Comparison of ENCODE assay signal across 10 mouse cellular contexts in genomic region chr8:120298601-120299532, GRCm38 (mm10).
A peak's percentile ranks its signal among the peaks of the same experiment; 100 is the strongest.
DNase-seq lines count a peak whose midpoint lies in the region; ATAC-seq lines count a peak whose summit lies in the region.
"Had no signal": no experiment of that assay in that cellular context is flagged by ENCODE, and none has a peak within 500 bp of the region (broad histone marks: within the 10 kb centered on the region; RNA-seq: fewer than 3 reads in every experiment).

No protein-coding gene starts in this region.

- peak overlapping the region; percentile 36; the same call in 1 of the 2 replicates for H3K9ac ChIP-seq in midbrain, embryonic 13.5 days (replicated peaks)

- intact Hi-C loops in gastrocnemius, postnatal 14 days (cut with DNase I; ENCODE audit: low total_unique reads): no loop called here
- intact Hi-C loops in gastrocnemius, postnatal 36 days (cut with DNase I): no loop called here
- intact Hi-C loops in heart, postnatal 14 days (cut with DNase I): no loop called here

- peak overlapping the region; percentile 88 for H3K27ac ChIP-seq in hindbrain, embryonic 10.5 days
- H3K27ac ChIP-seq in midbrain, embryonic 13.5 days: peak overlapping the region; percentile 91

- peak overlapping the region; percentile 20 for H3K4me3 ChIP-seq in hindbrain, embryonic 10.5 days
- H3K4me3 ChIP-seq in midbrain, embryonic 13.5 days (replicated peaks): no peak overlapping the region

- H3K36me3 ChIP-seq in hindbrain, embryonic 10.5 days: no peaks in the 10 kb centered on the region
- no peaks in the 10 kb centered on the region for H3K36me3 ChIP-seq in midbrain, embryonic 13.5 days

- H3K4me1 ChIP-seq in hindbrain, embryonic 10.5 days (replicated peaks): peaks cover 87% of the 10 kb centered on the region
- H3K4me1 ChIP-seq in midbrain, embryonic 13.5 days (replicated peaks): peaks cover 88% of the 10 kb centered on the region

- peak; percentile 54 for ATAC-seq in midbrain, embryonic 13.5 days

- DNase-seq in gastrocnemius, postnatal 14 days: peak; percentile 29
- DNase-seq in gastrocnemius, postnatal 36 days: no peak
- DNase-seq in R1 (ENCODE audit: low read depth, low spot score): peak; percentile 54
- peak; percentile 78 for DNase-seq in hindbrain, embryonic 10.5 days (ENCODE audit: low spot score)
- DNase-seq in frontal cortex, postnatal 25 days (ENCODE audit: low spot score in 2 of 2): no peak
- no peak for DNase-seq in heart, postnatal 14 days
- DNase-seq in right cerebral cortex, adult 18-20 months: no peak
- DNase-seq: B cell, adult 2 months; lung, postnatal 36 days had no signal

- no peaks in the 10 kb centered on the region for H3K9me3 ChIP-seq in hindbrain, embryonic 10.5 days
- no peaks in the 10 kb centered on the region for H3K9me3 ChIP-seq in midbrain, embryonic 13.5 days

- peaks cover 56% of the 10 kb centered on the region for H3K27me3 ChIP-seq in hindbrain, embryonic 10.5 days (ENCODE audit: insufficient read depth, poor library complexity, severe bottlenecking)
- peaks cover 9% of the 10 kb centered on the region for H3K27me3 ChIP-seq in midbrain, embryonic 13.5 days

- peak overlapping the region; percentile 0; the same call in 1 of the 2 replicates for H3K4me2 ChIP-seq in midbrain, embryonic 13.5 days (replicated peaks)

- WGBS in hindbrain, embryonic 10.5 days: 29% methylated on average over 22 of the region's 22 CpGs
- 27% methylated on average over 22 of the region's 22 CpGs for WGBS in midbrain, embryonic 13.5 days

Comparison
In these comparisons a context has a peak if more than half of its experiments do, and no peak if none do; other contexts are left out.
1. DNase-seq: peak in gastrocnemius, postnatal 14 days (single experiment), R1 (single experiment) and hindbrain, embryonic 10.5 days (single experiment); none in gastrocnemius, postnatal 36 days (0 of 2), frontal cortex, postnatal 25 days (0 of 2), heart, postnatal 14 days (0 of 2) and right cerebral cortex, adult 18-20 months (single experiment).